Mouse (Mus musculus): ENCODE results near the gene Prtg. TPM values are rescaled to one million over a fixed set of nuclear protein-coding genes. Genes with fewer than 3 reads are reported as not detected.

Prtg gene
- polyA plus RNA-seq, 1 experiment from 2014 or later = 0.17 TPM

- Histone ChIP-seq H3K9ac (ENCODE audit: low read depth, low read length) (0 out of 2 replicates have a peak overlapping the region, but pooled peaks have one; percentile 11), H3K9me3 (ENCODE audit: control insufficient read depth) (no peaks in the 10 kb centered on the region), H3K4me3 (ENCODE audit: low read depth, low read length) (no peak overlapping the region), H3K36me3 (ENCODE audit: control insufficient read depth, insufficient read depth) (no peaks in the 10 kb centered on the region), H3K27me3 (replicated peaks; ENCODE audit: control insufficient read depth, insufficient read depth, low read length) (no peaks in the 10 kb centered on the region), H3K4me1 (replicated peaks; ENCODE audit: control insufficient read depth, insufficient read depth, low read length) (no peaks in the 10 kb centered on the region), H3K27ac (ENCODE audit: low read depth, low read length) (no peak overlapping the region), H3K4me2 (replicated peaks; ENCODE audit: low read depth) (peak overlapping the region; percentile 44; the same call in 1 of the 2 replicates)
- 14% methylated on average over 11 of the region's 11 CpGs for WGBS
- no peak for ATAC-seq
- no peak for TF ChIP-seq CTCF (IDR thresholded peaks at IDR 0.05; ENCODE audit: low read depth)
Measured at GRCm38 (mm10) chr9:72779004-72779403, 27.7 kb upstream of the Prtg start.

- Histone ChIP-seq H3K36me3 (ENCODE audit: control insufficient read depth, insufficient read depth) (no peaks in the 10 kb centered on the region), H3K4me1 (replicated peaks; ENCODE audit: control insufficient read depth, insufficient read depth, low read length) (no peaks in the 10 kb centered on the region), H3K4me2 (replicated peaks; ENCODE audit: low read depth) (no peak overlapping the region), H3K9me3 (ENCODE audit: control insufficient read depth) (no peaks in the 10 kb centered on the region), H3K9ac (ENCODE audit: low read depth, low read length) (no peak overlapping the region), H3K27ac (ENCODE audit: low read depth, low read length) (no peak overlapping the region), H3K27me3 (replicated peaks; ENCODE audit: control insufficient read depth, insufficient read depth, low read length) (no peaks in the 10 kb centered on the region), H3K4me3 (ENCODE audit: low read depth, low read length) (no peak overlapping the region)
- 27% methylated on average over 4 of the region's 4 CpGs for WGBS
- no peak for TF ChIP-seq CTCF (IDR thresholded peaks at IDR 0.05; ENCODE audit: low read depth)
- ATAC-seq = no peak
Measured at GRCm38 (mm10) chr9:72779733-72780132, 26.9 kb upstream of the Prtg start.

DNA sequence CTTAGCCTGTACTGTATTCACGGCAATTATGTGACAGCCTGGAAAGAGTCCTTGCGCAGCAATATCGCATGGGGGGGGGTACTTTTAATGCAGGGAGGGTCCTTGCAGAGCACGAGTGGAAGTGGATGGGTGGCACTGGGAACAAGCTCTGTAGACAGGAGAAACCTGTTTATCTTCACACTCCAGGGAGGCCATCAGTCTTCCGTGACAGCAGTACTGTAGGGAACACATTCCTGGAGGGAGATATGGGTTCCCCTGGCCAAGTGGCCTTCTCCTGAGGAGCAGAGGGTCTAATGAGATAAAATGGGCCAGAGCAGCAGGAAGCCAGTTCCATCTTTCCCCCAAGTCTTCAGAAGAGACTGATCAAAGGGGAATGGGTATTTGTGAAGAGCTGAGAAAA is 26.0 kb upstream of the Prtg start:
- Histone ChIP-seq H3K9me3 (ENCODE audit: control insufficient read depth) (no peaks in the 10 kb centered on the region), H3K4me2 (replicated peaks; ENCODE audit: low read depth) (no peak overlapping the region), H3K9ac (ENCODE audit: low read depth, low read length) (no peak overlapping the region), H3K4me1 (replicated peaks; ENCODE audit: control insufficient read depth, insufficient read depth, low read length) (no peaks in the 10 kb centered on the region), H3K27ac (ENCODE audit: low read depth, low read length) (no peak overlapping the region), H3K36me3 (ENCODE audit: control insufficient read depth, insufficient read depth) (no peaks in the 10 kb centered on the region), H3K4me3 (ENCODE audit: low read depth, low read length) (no peak overlapping the region), H3K27me3 (replicated peaks; ENCODE audit: control insufficient read depth, insufficient read depth, low read length) (no peaks in the 10 kb centered on the region)
- WGBS = 35% methylated on average over 5 of the region's 5 CpGs
- TF ChIP-seq CTCF (IDR thresholded peaks at IDR 0.05; ENCODE audit: low read depth) = no peak
- ATAC-seq = no peak

DNA sequence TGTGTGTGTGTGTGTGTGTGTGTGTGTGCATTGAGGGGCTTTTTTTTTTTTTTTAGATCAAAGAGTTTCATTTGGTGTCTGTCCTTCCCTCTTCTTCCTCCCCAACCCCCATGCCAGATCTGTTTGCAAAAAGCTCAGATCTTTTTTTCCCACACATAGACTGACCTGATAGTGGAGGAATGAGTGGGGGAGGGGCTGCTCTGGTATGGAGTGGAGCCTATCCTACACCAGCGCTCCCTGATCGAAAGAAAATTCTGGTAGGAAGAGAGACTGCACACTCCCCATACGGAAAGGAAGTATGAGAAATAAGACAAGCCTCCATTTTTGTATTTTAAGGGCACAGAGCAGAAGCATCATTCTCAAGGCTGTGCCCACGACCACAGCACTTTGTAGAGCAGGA is 25.2 kb upstream of the Prtg start:
- H3K27me3 ChIP-seq (replicated peaks; ENCODE audit: control insufficient read depth, insufficient read depth, low read length) = no peaks in the 10 kb centered on the region
- no peaks in the 10 kb centered on the region for H3K36me3 ChIP-seq (ENCODE audit: control insufficient read depth, insufficient read depth)
- no peak overlapping the region for H3K9ac ChIP-seq (ENCODE audit: low read depth, low read length)
- TF ChIP-seq CTCF (IDR thresholded peaks at IDR 0.05; ENCODE audit: low read depth) = no peak
- no peak for ATAC-seq
- no peaks in the 10 kb centered on the region for H3K9me3 ChIP-seq (ENCODE audit: control insufficient read depth)
- no peak overlapping the region for H3K4me3 ChIP-seq (ENCODE audit: low read depth, low read length)
- WGBS = 44% methylated on average over 4 of the region's 4 CpGs
- H3K27ac ChIP-seq (ENCODE audit: low read depth, low read length) = no peak overlapping the region
- H3K4me2 ChIP-seq (replicated peaks; ENCODE audit: low read depth) = no peak overlapping the region
- H3K4me1 ChIP-seq (replicated peaks; ENCODE audit: control insufficient read depth, insufficient read depth, low read length) = no peaks in the 10 kb centered on the region

DNA sequence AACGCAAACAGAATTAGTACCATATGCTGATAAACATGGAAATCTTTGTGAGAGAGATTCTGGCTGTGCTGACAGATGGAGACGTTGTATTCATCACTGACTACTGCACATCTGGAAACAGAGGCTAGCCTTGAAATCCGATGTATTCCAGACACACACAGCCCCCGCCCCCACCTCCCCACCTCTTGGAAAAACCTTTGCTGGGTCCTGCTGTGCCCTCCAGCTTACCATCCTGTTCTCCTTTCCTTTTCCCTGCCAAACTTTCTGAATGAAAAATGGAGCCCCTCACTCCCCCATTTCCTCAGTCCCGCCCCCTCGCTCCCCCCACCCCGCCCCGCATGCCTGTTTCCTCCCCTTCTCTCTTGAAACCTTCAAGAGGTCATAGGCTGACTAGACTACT is 24.6 kb upstream of the Prtg start:
- TF ChIP-seq CTCF (IDR thresholded peaks at IDR 0.05; ENCODE audit: low read depth) = no peak
- Histone ChIP-seq H3K27me3 (replicated peaks; ENCODE audit: control insufficient read depth, insufficient read depth, low read length) (no peaks in the 10 kb centered on the region), H3K27ac (ENCODE audit: low read depth, low read length) (no peak overlapping the region), H3K4me1 (replicated peaks; ENCODE audit: control insufficient read depth, insufficient read depth, low read length) (no peaks in the 10 kb centered on the region), H3K4me3 (ENCODE audit: low read depth, low read length) (no peak overlapping the region), H3K9ac (ENCODE audit: low read depth, low read length) (no peak overlapping the region), H3K9me3 (ENCODE audit: control insufficient read depth) (no peaks in the 10 kb centered on the region), H3K4me2 (replicated peaks; ENCODE audit: low read depth) (no peak overlapping the region), H3K36me3 (ENCODE audit: control insufficient read depth, insufficient read depth) (no peaks in the 10 kb centered on the region)
- no peak for ATAC-seq
- 34% methylated on average over 8 of the region's 8 CpGs for WGBS

DNA sequence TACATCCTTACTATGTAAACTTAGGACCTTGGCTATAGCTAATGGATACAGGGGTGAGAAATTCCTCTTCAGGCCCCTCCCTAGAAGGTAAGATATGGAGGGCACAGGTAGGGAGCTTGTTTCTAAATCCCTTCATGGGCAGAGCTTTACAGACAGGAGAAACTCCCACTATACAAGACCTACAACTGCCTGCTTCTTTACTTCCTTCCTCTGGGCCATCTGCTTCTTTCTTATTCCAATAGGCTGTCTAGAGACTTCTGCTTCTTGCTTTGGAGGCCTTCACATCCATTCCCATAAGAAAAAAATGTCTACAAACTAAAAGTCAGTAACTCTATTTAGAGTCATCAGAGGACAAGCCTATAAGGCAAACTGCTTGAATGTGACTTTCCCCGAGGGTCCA is 18.9 kb upstream of the Prtg start:
- no peaks in the 10 kb centered on the region for H3K27me3 ChIP-seq (replicated peaks; ENCODE audit: control insufficient read depth, insufficient read depth, low read length)
- no peaks in the 10 kb centered on the region for H3K4me1 ChIP-seq (replicated peaks; ENCODE audit: control insufficient read depth, insufficient read depth, low read length)
- ATAC-seq = no peak
- H3K9ac ChIP-seq (ENCODE audit: low read depth, low read length) = no peak overlapping the region
- H3K4me3 ChIP-seq (ENCODE audit: low read depth, low read length) = no peak overlapping the region
- no peaks in the 10 kb centered on the region for H3K9me3 ChIP-seq (ENCODE audit: control insufficient read depth)
- no peaks in the 10 kb centered on the region for H3K36me3 ChIP-seq (ENCODE audit: control insufficient read depth, insufficient read depth)
- no peak for TF ChIP-seq CTCF (IDR thresholded peaks at IDR 0.05; ENCODE audit: low read depth)
- H3K4me2 ChIP-seq (replicated peaks; ENCODE audit: low read depth) = no peak overlapping the region
- 91% methylated on average over 1 of the region's 1 CpGs for WGBS
- no peak overlapping the region for H3K27ac ChIP-seq (ENCODE audit: low read depth, low read length)
